Mouse (Mus musculus) embryo, embryonic 10 days (tissue): ENCODE measurements around the gene Nfkb2.
A peak's percentile ranks its signal among the peaks of the same experiment; 100 is the strongest.

Experiments
- DNase-seq: peaks from one replicate; pipeline ENCODE4 v3.0.0-alpha.2; 2015; ENCODE audit warnings: low spot score

Nfkb2 gene

GRCm38 (mm10) chr19:46344710-46345419 is 40.7 kb downstream of the Nfkb2 start:
- no peak for DNase-seq

- no peak for DNase-seq
These were observed 43.0 kb downstream of the Nfkb2 start for GRCm38 (mm10) chr19:46347146-46347545.

- peak; percentile 35 for DNase-seq
These were observed 44.0 kb downstream of the Nfkb2 start for GRCm38 (mm10) chr19:46347936-46348668.

GRCm38 (mm10) chr19:46348761-46349458 is 44.8 kb downstream of the Nfkb2 start:
- DNase-seq, result peak; percentile 80

- no peak for DNase-seq
These were observed 45.4 kb downstream of the Nfkb2 start for GRCm38 (mm10) chr19:46349550-46349949.

- no peak for DNase-seq
These were observed 46.2 kb downstream of the Nfkb2 start, which contains the start of gene 2310034G01Rik for GRCm38 (mm10) chr19:46350168-46350932. Gene 2310034G01Rik (minus strand): TSS chr19:46350302.

- peak; percentile 93 for DNase-seq
These were observed 52.6 kb downstream of the Nfkb2 start for GRCm38 (mm10) chr19:46356701-46357138.

GRCm38 (mm10) chr19:46357344-46358280 is 53.5 kb downstream of the Nfkb2 start:
- no peak for DNase-seq

- no peak for DNase-seq
These were observed 54.3 kb downstream of the Nfkb2 start for GRCm38 (mm10) chr19:46358381-46358780.
